ENCODE assay signal across 33 mouse cellular contexts in the genomic region with DNA sequence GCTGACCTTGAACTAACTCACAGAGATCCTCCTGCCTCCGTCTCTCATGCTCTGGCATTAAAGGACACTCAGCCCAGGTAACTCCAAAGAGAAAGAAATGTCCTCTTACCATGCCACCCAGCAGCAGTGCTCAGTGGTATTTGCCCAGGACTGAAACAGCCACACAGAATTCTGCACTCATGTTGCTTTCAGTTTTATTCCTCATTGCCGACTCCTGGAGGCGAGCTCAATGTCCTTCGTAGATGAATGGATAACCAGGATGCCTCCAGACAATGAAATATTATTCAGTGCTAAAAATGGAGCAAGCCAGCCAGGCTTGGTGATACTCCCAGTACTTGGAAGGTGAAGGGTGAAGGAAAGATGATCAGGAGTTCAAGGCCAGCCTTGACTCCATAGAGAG. TPM values are rescaled to one million over a fixed set of nuclear protein-coding genes. Genes with fewer than 3 reads are reported as not detected.
"Had no signal": no experiment of that assay in that cellular context is flagged by ENCODE, and none has a peak within 500 bp of the region (broad histone marks: within the 10 kb centered on the region; RNA-seq: fewer than 3 reads in every experiment).

No protein-coding gene starts in this region.

- DNase-seq: left cerebral cortex, postnatal 4 days; liver; liver, embryonic 13.5 days; liver, postnatal 0 days; lung, adult 18-20 months; lung, adult 2 months; lung, embryonic 14.5 days; lung, postnatal 10 days; lung, postnatal 14 days; lung, postnatal 36 days; lung, postnatal 4 days; midbrain, embryonic 14.5 days had no signal

- H3K4me1 ChIP-seq: midbrain, embryonic 10.5 days; midbrain, embryonic 12.5 days; midbrain, embryonic 13.5 days; midbrain, embryonic 15.5 days; neural tube, embryonic 12.5 days had no signal

- H3K27me3 ChIP-seq: limb, embryonic 15.5 days; liver, embryonic 13.5 days; liver, embryonic 15.5 days; lung, embryonic 15.5 days; midbrain, embryonic 13.5 days; midbrain, embryonic 15.5 days; neural tube, embryonic 12.5 days had no signal

- H3K9me3 ChIP-seq: limb, embryonic 10.5 days; limb, embryonic 12.5 days; limb, embryonic 13.5 days; limb, embryonic 15.5 days; liver, embryonic 12.5 days; liver, embryonic 13.5 days; liver, embryonic 15.5 days; lung, embryonic 15.5 days; megakaryocyte, embryonic 14.5 days; midbrain, embryonic 10.5 days; midbrain, embryonic 12.5 days; midbrain, embryonic 13.5 days; midbrain, embryonic 15.5 days; neural tube, embryonic 12.5 days had no signal

- H3K36me3 ChIP-seq: limb, embryonic 10.5 days; limb, embryonic 12.5 days; limb, embryonic 13.5 days; limb, embryonic 15.5 days; liver, embryonic 12.5 days; liver, embryonic 13.5 days; liver, embryonic 15.5 days; lung, embryonic 15.5 days; midbrain, embryonic 10.5 days; midbrain, embryonic 12.5 days; midbrain, embryonic 13.5 days; midbrain, embryonic 15.5 days; neural tube, embryonic 12.5 days had no signal

- H3K4me3 ChIP-seq: limb, embryonic 10.5 days; limb, embryonic 12.5 days; limb, embryonic 13.5 days; limb, embryonic 15.5 days; liver, embryonic 12.5 days; liver, embryonic 13.5 days; liver, embryonic 15.5 days; lung, embryonic 15.5 days; megakaryocyte, embryonic 14.5 days; midbrain, embryonic 10.5 days; midbrain, embryonic 12.5 days; midbrain, embryonic 13.5 days; midbrain, embryonic 15.5 days; myocyte; neural tube, embryonic 12.5 days had no signal

- H3K27ac ChIP-seq: limb, embryonic 10.5 days; limb, embryonic 12.5 days; limb, embryonic 13.5 days; limb, embryonic 15.5 days; liver, embryonic 12.5 days; liver, embryonic 13.5 days; liver, embryonic 14.5 days; liver, embryonic 15.5 days; lung, embryonic 15.5 days; macrophage; midbrain, embryonic 10.5 days; midbrain, embryonic 12.5 days; midbrain, embryonic 13.5 days; midbrain, embryonic 15.5 days; neural tube, embryonic 12.5 days had no signal

RNA-seq across cellular contexts. Expression of gene Card10, which starts 10.8 kb away (rescaled TPM):
- polyA plus RNA-seq: macrophage had no signal

RNA-seq across cellular contexts. Expression of gene Cdc42ep1, which starts 28.8 kb away (rescaled TPM):
- polyA plus RNA-seq: macrophage had no signal

RNA-seq across cellular contexts. Expression of gene Lgals2, which starts 41.7 kb away (rescaled TPM):
- polyA plus RNA-seq: limb, embryonic 10.5 days; limb, embryonic 11.5 days; limb, embryonic 12.5 days; macrophage; midbrain, embryonic 10.5 days; midbrain, embryonic 11.5 days; midbrain, embryonic 12.5 days; midbrain, embryonic 13.5 days; midbrain, embryonic 14.5 days; midbrain, embryonic 16.5 days; midbrain, postnatal 0 days; neural tube, embryonic 11.5 days; neural tube, embryonic 12.5 days had no signal
